ENCODE assay signal across 22 mouse cellular contexts in genomic region chr3:156576292-156576691, GRCm38 (mm10). TPM values are rescaled to one million over a fixed set of nuclear protein-coding genes. Genes with fewer than 3 reads are reported as not detected.
DNase-seq lines count a peak whose midpoint lies in the region; ATAC-seq and TF ChIP-seq lines count a peak whose summit lies in the region.
"Had no signal": no experiment of that assay in that cellular context is flagged by ENCODE, and none has a peak within 500 bp of the region (broad histone marks: within the 10 kb centered on the region; RNA-seq: fewer than 3 reads in every experiment).

No protein-coding gene starts in this region.

- in situ Hi-C loops in CH12.LX (cut with MboI; ENCODE audit: low pct_ligation_motif_present, low pct_unique_long_range_greater_than_20kb, low sequenced_read_pairs), result no loop called here

- DNase-seq in kidney, postnatal 0 days (ENCODE audit: low spot score), result no peak
- DNase-seq in kidney, adult 11 months, result no peak
- DNase-seq in 3T3-L1 (ENCODE audit: low read depth, low spot score), result peak; percentile 31
- DNase-seq in CH12.LX (ENCODE audit: extremely low read depth), result no peak
- DNase-seq in ZHBTc4 (ENCODE audit: low read depth, low spot score), result peak; percentile 57
- DNase-seq in testis, postnatal 10 days (ENCODE audit: low spot score), result no peak
- DNase-seq: adrenal gland, adult 8-10 months; cerebellum, adult 11-12 months; gastrocnemius, postnatal 36 days; heart, postnatal 36 days; kidney, adult 9 months; liver, embryonic 13.5 days had no signal

- no peak for ATAC-seq in kidney, postnatal 0 days (replicated peaks; ENCODE audit: low FRiP score, low read depth)
- ATAC-seq in megakaryocyte-erythroid progenitor cell, adult 5-6 weeks (replicated peaks; ENCODE audit: low FRiP score, low TSS enrichment, poor library complexity, severe bottlenecking), result no peak
- ATAC-seq: CD4-positive, CD25-positive, alpha-beta regulatory T cell, adult 4 months; hindbrain, embryonic 16.5 days had no signal

- no peak overlapping the region for H3K27ac ChIP-seq in kidney, postnatal 0 days
- H3K27ac ChIP-seq in CH12.LX (ENCODE audit: insufficient read depth, low read depth), result no peak overlapping the region
- H3K27ac ChIP-seq: embryonic facial prominence, embryonic 13.5 days; forebrain, embryonic 10.5 days; limb, embryonic 10.5 days; liver, embryonic 13.5 days; neural tube, embryonic 12.5 days; stomach, embryonic 15.5 days had no signal

- 84% methylated on average over 1 of the region's 1 CpGs for WGBS in kidney, postnatal 0 days

- no peaks in the 10 kb centered on the region for H3K27me3 ChIP-seq in kidney, postnatal 0 days (ENCODE audit: insufficient read depth, low read length)
- no peaks in the 10 kb centered on the region for H3K27me3 ChIP-seq in CH12.LX (replicated peaks)
- H3K27me3 ChIP-seq: embryonic facial prominence, embryonic 13.5 days; heart, embryonic 12.5 days; liver, embryonic 13.5 days; megakaryocyte, embryonic 14.5 days; neural tube, embryonic 12.5 days; stomach, embryonic 15.5 days had no signal

- no peak overlapping the region for H3K4me2 ChIP-seq in kidney, postnatal 0 days (ENCODE audit: low read length)
- H3K4me2 ChIP-seq in CH12.LX (ENCODE audit: insufficient read depth, low read depth, poor library complexity, severe bottlenecking), result no peak overlapping the region
- H3K4me2 ChIP-seq: embryonic facial prominence, embryonic 13.5 days; heart, embryonic 12.5 days; liver, embryonic 13.5 days; neural tube, embryonic 12.5 days; stomach, embryonic 15.5 days had no signal

- TF ChIP-seq POLR2A in CH12.LX (IDR thresholded peaks at IDR 0.05; ENCODE audit: low read depth, low read length), result no peak

- TF ChIP-seq EP300 in CH12.LX (IDR thresholded peaks at IDR 0.05; ENCODE audit: low read length), result no peak

- peak; percentile 13 for TF ChIP-seq RAD21 in CH12.LX (IDR thresholded peaks at IDR 0.05; ENCODE audit: low read depth, low read length)

- dilution Hi-C loops in CH12.LX (cut with MboI; ENCODE audit: extremely low pct_ligation_motif_present, extremely low pct_unique_long_range_greater_than_20kb, low sequenced_read_pairs), result no loop called here

- no peaks in the 10 kb centered on the region for H3K79me2 ChIP-seq in CH12.LX (replicated peaks; ENCODE audit: control insufficient read depth, extremely low read depth, insufficient read depth, poor library complexity, severe bottlenecking)

- H3K36me3 ChIP-seq in kidney, postnatal 0 days (ENCODE audit: insufficient read depth, low read length), result no peaks in the 10 kb centered on the region
- H3K36me3 ChIP-seq in CH12.LX (replicated peaks in 1 of 2; ENCODE audit: control insufficient read depth in 1 of 2, insufficient read depth in 1 of 2, low read length in 1 of 2), result no peaks in the 10 kb centered on the region
- H3K36me3 ChIP-seq: embryonic facial prominence, embryonic 13.5 days; forebrain, embryonic 10.5 days; heart, embryonic 12.5 days; limb, embryonic 10.5 days; liver, embryonic 13.5 days; neural tube, embryonic 12.5 days; stomach, embryonic 15.5 days had no signal

- no peak overlapping the region for H3K4me3 ChIP-seq in kidney, postnatal 0 days (replicated peaks; ENCODE audit: low read depth, low read length)
- no peak overlapping the region for H3K4me3 ChIP-seq in CH12.LX (replicated peaks in 1 of 3; ENCODE audit: low read depth in 2 of 3, low read length in 2 of 3, poor library complexity in 1 of 3)
- H3K4me3 ChIP-seq: embryonic facial prominence, embryonic 13.5 days; forebrain, embryonic 10.5 days; heart, embryonic 12.5 days; limb, embryonic 10.5 days; liver, embryonic 13.5 days; megakaryocyte, embryonic 14.5 days; neural tube, embryonic 12.5 days; stomach, embryonic 15.5 days had no signal

- H3K4me1 ChIP-seq in kidney, postnatal 0 days (replicated peaks; ENCODE audit: insufficient read depth, low read length), result no peaks in the 10 kb centered on the region
- no peaks in the 10 kb centered on the region for H3K4me1 ChIP-seq in CH12.LX (ENCODE audit: control insufficient read depth in 1 of 2, insufficient read depth in 2 of 2)
- H3K4me1 ChIP-seq: embryonic facial prominence, embryonic 13.5 days; forebrain, embryonic 10.5 days; heart, embryonic 12.5 days; limb, embryonic 10.5 days; liver, embryonic 13.5 days; megakaryocyte, embryonic 14.5 days; neural tube, embryonic 12.5 days; stomach, embryonic 15.5 days had no signal

- peak; percentile 32; the same call in 1 of the 2 replicates for TF ChIP-seq CTCF in kidney, postnatal 0 days (IDR thresholded peaks at IDR 0.05; ENCODE audit: low read depth)
- peak; percentile 10 to 26; a peak in 1 of 4 replicates for TF ChIP-seq CTCF in CH12.LX (conservative IDR thresholded peaks at IDR 0.05 in 1 of 2, IDR thresholded peaks at IDR 0.05 in 1 of 2; ENCODE audit: low read depth in 2 of 2, low read length in 2 of 2)

- no peaks in the 10 kb centered on the region for H3K9me3 ChIP-seq in kidney, postnatal 0 days (replicated peaks; ENCODE audit: low read length)
- H3K9me3 ChIP-seq in CH12.LX (replicated peaks; ENCODE audit: low read length), result peaks cover 20% of the 10 kb centered on the region
- H3K9me3 ChIP-seq: embryonic facial prominence, embryonic 13.5 days; forebrain, embryonic 10.5 days; limb, embryonic 10.5 days; liver, embryonic 13.5 days; neural tube, embryonic 12.5 days; stomach, embryonic 15.5 days had no signal

- H3K9ac ChIP-seq in kidney, postnatal 0 days (ENCODE audit: low read depth, low read length), result no peak overlapping the region
- no peak overlapping the region for H3K9ac ChIP-seq in CH12.LX (ENCODE audit: insufficient read depth, low read depth)
- H3K9ac ChIP-seq: embryonic facial prominence, embryonic 13.5 days; heart, embryonic 12.5 days; liver, embryonic 13.5 days; neural tube, embryonic 12.5 days; stomach, embryonic 15.5 days had no signal

TF ChIP-seq in CH12.LX, 34 proteins besides CTCF, POLR2A, EP300 and RAD21:
- no peak for TF ChIP-seq NELFE (IDR thresholded peaks at IDR 0.05; ENCODE audit: low read depth, low read length)
- no peak for TF ChIP-seq ZNF384 (IDR thresholded peaks at IDR 0.05; ENCODE audit: low read depth, low read length)
- no peak for TF ChIP-seq NRF1 (IDR thresholded peaks at IDR 0.05; ENCODE audit: low read depth, low read length)
TF ChIP-seq in CH12.LX: peak in this region for 0.

RNA-seq across cellular contexts. Expression of gene Negr1, which starts 14.7 kb away (rescaled TPM):
- 5.9 and 6.5 TPM in 2 replicates for polyA plus RNA-seq in kidney, postnatal 0 days (2015; fragmentation: Nextera tagmentation; extraction: Ambion mirVana)
- total RNA-seq in CH12.LX (2012; rRNA removed) (not detected in 2 replicates), CH12.LX (2014; rRNA removed) (not detected in 2 replicates)
- polyA plus RNA-seq in CH12.LX (2012; ENCODE audit: insufficient read length, low read depth), result not detected in 2 replicates
- total RNA-seq in megakaryocyte-erythroid progenitor cell, adult 5-6 weeks (2014; fragmentation: Nextera tagmentation), result not detected in 2 replicates
- total RNA-seq in megakaryocyte-erythroid progenitor cell, adult 5-6 weeks (2017), result not detected in 2 replicates
- polyA plus RNA-seq: CD4-positive, CD25-positive, alpha-beta regulatory T cell, adult 4 months had no signal

Comparison
In these comparisons a context has a peak if more than half of its experiments do, and no peak if none do; other contexts are left out.
1. DNase-seq: peak in 3T3-L1 (single experiment) and ZHBTc4 (single experiment); none in kidney, postnatal 0 days (single experiment), kidney, adult 11 months (single experiment), CH12.LX (single experiment) and testis, postnatal 10 days (single experiment).